Mouse (Mus musculus): ENCODE measurements around the gene Nup62.

The Nup62 gene

GRCm38 (mm10) chr7:44815721-44816469, at the start of gene Nup62, which contains the start of gene Il4i1:
Gene Nup62, plus strand, starts transcription at chr7:44816088.
Gene Il4i1, plus strand, starts transcription at chr7:44816387.
- DNase-seq: peak; percentile 99 to 100

GRCm38 (mm10) chr7:44768129-44768528, 47.8 kb upstream of the Nup62 start:
- no peak for DNase-seq

GRCm38 (mm10) chr7:44770046-44770578, 45.8 kb upstream of the Nup62 start:
- peak in 1 of 2 experiments; percentile 21 for DNase-seq

GRCm38 (mm10) chr7:44772591-44773204, 43.2 kb upstream of the Nup62 start:
- no peak for DNase-seq

GRCm38 (mm10) chr7:44776849-44777498, 38.9 kb upstream of the Nup62 start:
- no peak for DNase-seq

GRCm38 (mm10) chr7:44780101-44780500, 35.8 kb upstream of the Nup62 start:
- no peak for DNase-seq

- DNase-seq: no peak
Measured at GRCm38 (mm10) chr7:44789531-44789930, 26.4 kb upstream of the Nup62 start.

- DNase-seq: no peak
Measured at GRCm38 (mm10) chr7:44790066-44790465, 25.8 kb upstream of the Nup62 start.

- no peak for DNase-seq
Measured at GRCm38 (mm10) chr7:44792781-44793180, 23.1 kb upstream of the Nup62 start.

GRCm38 (mm10) chr7:44808927-44809326, 7.0 kb upstream of the Nup62 start:
- no peak for DNase-seq

- DNase-seq: no peak
Measured at GRCm38 (mm10) chr7:44809466-44809865, 6.4 kb upstream of the Nup62 start.

GRCm38 (mm10) chr7:44810365-44810764, 5.5 kb upstream of the Nup62 start:
- DNase-seq: no peak

GRCm38 (mm10) chr7:44810819-44811557, 4.9 kb upstream of the Nup62 start:
- DNase-seq: no peak

- DNase-seq: no peak
Measured at GRCm38 (mm10) chr7:44812651-44813325, 3.1 kb upstream of the Nup62 start.

- no peak for DNase-seq
Measured at GRCm38 (mm10) chr7:44813985-44814384, 1.9 kb upstream of the Nup62 start.

GRCm38 (mm10) chr7:44814423-44814822, 1.5 kb upstream of the Nup62 start:
- DNase-seq: no peak

GRCm38 (mm10) chr7:44814952-44815553, 835 bp upstream of the Nup62 start:
- DNase-seq: peak; percentile 38 to 43

GRCm38 (mm10) chr7:44816470-44817021, 658 bp downstream of the Nup62 start, which contains the start of gene Atf5:
Gene Atf5, minus strand, starts transcription at chr7:44816658.
- no peak for DNase-seq

GRCm38 (mm10) chr7:44817441-44817840, 1.6 kb downstream of the Nup62 start:
- no peak for DNase-seq

GRCm38 (mm10) chr7:44818164-44818563, 2.3 kb downstream of the Nup62 start:
- no peak for DNase-seq

GRCm38 (mm10) chr7:44818751-44819235, 2.9 kb downstream of the Nup62 start:
- peak in 1 of 2 experiments; percentile 67 for DNase-seq

Data from cerebellum, postnatal 14 days (tissue).